Mouse (Mus musculus) left cerebral cortex, adult 11 months (tissue): ENCODE data around the gene Vangl2.

Experiments
- DNase-seq: peaks from one replicate; pipeline ENCODE4 v3.0.0; 2022; ENCODE audit warnings: low spot score

Gene Vangl2

GRCm38 (mm10) chr1:171966054-171966790 is 62.0 kb downstream of the Vangl2 start:
- no peak for DNase-seq

DNA sequence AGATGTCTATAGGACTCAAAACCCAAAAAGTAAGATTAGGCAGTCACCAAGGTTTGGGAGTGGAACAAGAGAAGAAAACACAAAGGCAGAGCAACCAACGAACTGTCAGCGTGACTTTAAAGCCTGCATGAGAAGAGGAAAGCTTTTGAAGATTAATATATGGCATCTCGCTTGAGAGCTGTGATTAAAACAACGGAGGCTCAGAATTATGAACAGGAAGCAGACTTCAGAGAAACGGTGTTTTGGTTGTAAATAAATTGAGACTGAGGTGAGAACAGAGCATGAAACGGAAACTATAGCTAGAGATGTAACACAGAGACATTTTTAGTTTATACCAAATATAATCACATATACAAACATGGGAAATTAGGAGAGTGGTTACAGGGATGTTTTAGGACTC is 64.6 kb downstream of the Vangl2 start:
- no peak for DNase-seq

DNA sequence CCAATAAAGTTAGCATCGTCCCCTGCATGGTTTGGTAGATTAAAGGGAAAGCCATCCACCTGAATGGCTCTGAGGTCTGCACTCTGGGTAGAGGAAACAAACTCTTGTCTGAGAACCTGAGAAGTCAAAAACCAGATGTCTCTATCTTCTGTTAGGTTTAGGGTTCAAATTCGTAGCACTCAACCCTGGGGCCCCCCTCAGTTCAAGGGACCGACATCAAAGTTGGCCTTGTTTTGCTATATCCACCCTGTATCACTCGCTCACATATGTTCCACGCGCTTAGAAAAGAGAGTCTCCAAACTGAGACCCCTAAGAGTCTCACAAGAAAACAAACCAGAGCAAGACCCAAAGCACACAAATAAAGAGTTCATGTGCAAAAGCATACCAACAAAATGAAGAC is 66.5 kb downstream of the Vangl2 start:
- no peak for DNase-seq

- no peak for DNase-seq
Measured at GRCm38 (mm10) chr1:171960726-171961125, 67.5 kb downstream of the Vangl2 start.

GRCm38 (mm10) chr1:171957411-171957810 is 70.8 kb downstream of the Vangl2 start:
- no peak for DNase-seq

- no peak for DNase-seq
Measured at GRCm38 (mm10) chr1:171955071-171955470, 73.2 kb downstream of the Vangl2 start.
